Mouse (Mus musculus): ENCODE measurements at regions not wholly inside any gene's neighbourhood (a gene's known extent, or its start where the extent isn't known, plus 50 kb on each side); places are given as distances from the start of the nearest gene placed in this dataset.

GRCm38 (mm10) chr17:69597773-69598295 lies 158.7 kb downstream of the Akain1 start:
- Histone ChIP-seq H3K79me2 (replicated peaks; ENCODE audit: control insufficient read depth, extremely low read depth, insufficient read depth, poor library complexity, severe bottlenecking) (no peaks in the 10 kb centered on the region), H3K27me3 (replicated peaks) (no peaks in the 10 kb centered on the region), H3K9ac (ENCODE audit: insufficient read depth, low read depth) (no peak overlapping the region), H3K27ac (ENCODE audit: insufficient read depth, low read depth) (no peak overlapping the region), H3K4me2 (ENCODE audit: insufficient read depth, low read depth, poor library complexity, severe bottlenecking) (no peak overlapping the region), H3K4me1 (ENCODE audit: control insufficient read depth in 1 of 2, insufficient read depth in 2 of 2) (no peaks in the 10 kb centered on the region), H3K36me3 (replicated peaks in 1 of 2; ENCODE audit: control insufficient read depth in 1 of 2, insufficient read depth in 1 of 2, low read length in 1 of 2) (no peaks in the 10 kb centered on the region), H3K9me3 (replicated peaks; ENCODE audit: low read length) (peaks cover 31% of the 10 kb centered on the region), H3K4me3 (replicated peaks in 1 of 3; ENCODE audit: low read depth in 2 of 3, low read length in 2 of 3, poor library complexity in 1 of 3) (no peak overlapping the region)
- dilution Hi-C loops (cut with MboI; ENCODE audit: extremely low pct_ligation_motif_present, extremely low pct_unique_long_range_greater_than_20kb, low sequenced_read_pairs) (no loop called here), in situ Hi-C loops (cut with MboI; ENCODE audit: low pct_ligation_motif_present, low pct_unique_long_range_greater_than_20kb, low sequenced_read_pairs) (no loop called here)
- TF ChIP-seq MAFK (IDR thresholded peaks at IDR 0.05; ENCODE audit: insufficient replicate concordance, low read length) (no peak), MEF2A (IDR thresholded peaks at IDR 0.05; ENCODE audit: borderline replicate concordance, low read depth, low read length) (no peak), RCOR1 (conservative IDR thresholded peaks at IDR 0.05; ENCODE audit: low read depth, low read length) (no peak), ELF1 (IDR thresholded peaks at IDR 0.05; ENCODE audit: low read depth, low read length) (no peak), POLR2AphosphoS2 (IDR thresholded peaks at IDR 0.05; ENCODE audit: low read depth, low read length) (no peak), ETS1 (conservative IDR thresholded peaks at IDR 0.05; ENCODE audit: low read depth, low read length) (no peak), UBTF (IDR thresholded peaks at IDR 0.05; ENCODE audit: low read depth, low read length) (no peak), JUND (conservative IDR thresholded peaks at IDR 0.05; ENCODE audit: low read depth, low read length) (no peak), JUN (IDR thresholded peaks at IDR 0.05; ENCODE audit: insufficient read depth, low read depth, low read length) (no peak), NRF1 (IDR thresholded peaks at IDR 0.05; ENCODE audit: low read depth, low read length) (no peak), RAD21 (IDR thresholded peaks at IDR 0.05; ENCODE audit: low read depth, low read length) (no peak), ZKSCAN1 (IDR thresholded peaks at IDR 0.05; ENCODE audit: borderline replicate concordance, low read depth, low read length) (no peak), MXI1 (IDR thresholded peaks at IDR 0.05; ENCODE audit: low read depth, low read length) (no peak), EP300 (IDR thresholded peaks at IDR 0.05; ENCODE audit: low read length) (no peak), SIN3A (IDR thresholded peaks at IDR 0.05; ENCODE audit: low read length) (no peak), KAT2A (IDR thresholded peaks at IDR 0.05; ENCODE audit: insufficient replicate concordance, low read length) (no peak)
- no peak for DNase-seq (ENCODE audit: extremely low read depth)

GRCm38 (mm10) chr17:69598461-69598860 lies 159.3 kb downstream of the Akain1 start:
- H3K79me2 ChIP-seq (replicated peaks; ENCODE audit: control insufficient read depth, extremely low read depth, insufficient read depth, poor library complexity, severe bottlenecking) = no peaks in the 10 kb centered on the region
- no peak for DNase-seq (ENCODE audit: extremely low read depth)
- no peak overlapping the region for H3K4me3 ChIP-seq (replicated peaks in 1 of 3; ENCODE audit: low read depth in 2 of 3, low read length in 2 of 3, poor library complexity in 1 of 3)
- no peaks in the 10 kb centered on the region for H3K27me3 ChIP-seq (replicated peaks)
- no peak overlapping the region for H3K9ac ChIP-seq (ENCODE audit: insufficient read depth, low read depth)
- in situ Hi-C loops (cut with MboI; ENCODE audit: low pct_ligation_motif_present, low pct_unique_long_range_greater_than_20kb, low sequenced_read_pairs) (no loop called here), dilution Hi-C loops (cut with MboI; ENCODE audit: extremely low pct_ligation_motif_present, extremely low pct_unique_long_range_greater_than_20kb, low sequenced_read_pairs) (no loop called here)
- no peak overlapping the region for H3K27ac ChIP-seq (ENCODE audit: insufficient read depth, low read depth)
- no peak overlapping the region for H3K4me2 ChIP-seq (ENCODE audit: insufficient read depth, low read depth, poor library complexity, severe bottlenecking)
- H3K4me1 ChIP-seq (ENCODE audit: control insufficient read depth in 1 of 2, insufficient read depth in 2 of 2) = no peaks in the 10 kb centered on the region
- no peaks in the 10 kb centered on the region for H3K36me3 ChIP-seq (replicated peaks in 1 of 2; ENCODE audit: control insufficient read depth in 1 of 2, insufficient read depth in 1 of 2, low read length in 1 of 2)
- TF ChIP-seq IRF4 (IDR thresholded peaks at IDR 0.05; ENCODE audit: low read depth, low read length) (no peak), NRF1 (IDR thresholded peaks at IDR 0.05; ENCODE audit: low read depth, low read length) (no peak), ZC3H11A (IDR thresholded peaks at IDR 0.05; ENCODE audit: low read depth, low read length) (no peak), JUN (IDR thresholded peaks at IDR 0.05; ENCODE audit: insufficient read depth, low read depth, low read length) (no peak), TCF12 (IDR thresholded peaks at IDR 0.05; ENCODE audit: low read depth, low read length) (no peak), MXI1 (IDR thresholded peaks at IDR 0.05; ENCODE audit: low read depth, low read length) (no peak), ZKSCAN1 (IDR thresholded peaks at IDR 0.05; ENCODE audit: borderline replicate concordance, low read depth, low read length) (no peak), ELF1 (IDR thresholded peaks at IDR 0.05; ENCODE audit: low read depth, low read length) (no peak), UBTF (IDR thresholded peaks at IDR 0.05; ENCODE audit: low read depth, low read length) (no peak), KAT2A (IDR thresholded peaks at IDR 0.05; ENCODE audit: insufficient replicate concordance, low read length) (no peak), GABPA (IDR thresholded peaks at IDR 0.05; ENCODE audit: insufficient replicate concordance, low read depth, low read length) (no peak), MAZ (IDR thresholded peaks at IDR 0.05; ENCODE audit: low read depth, low read length) (no peak), E2F4 (IDR thresholded peaks at IDR 0.05; ENCODE audit: insufficient replicate concordance, low read depth, low read length) (no peak), HCFC1 (IDR thresholded peaks at IDR 0.05; ENCODE audit: low read depth, low read length) (no peak), CHD2 (IDR thresholded peaks at IDR 0.05; ENCODE audit: low read length) (no peak), CTCF (conservative IDR thresholded peaks at IDR 0.05 in 1 of 2, IDR thresholded peaks at IDR 0.05 in 1 of 2; ENCODE audit: low read depth in 2 of 2, low read length in 2 of 2) (no peak)
- peaks cover 31% of the 10 kb centered on the region for H3K9me3 ChIP-seq (replicated peaks; ENCODE audit: low read length)

Measured in CH12.LX (cell line).